Mouse (Mus musculus) neutrophil, adult 59 days (primary cell): ENCODE results near the gene Tspan5. TPM values are rescaled to one million over a fixed set of nuclear protein-coding genes. Genes with fewer than 3 reads are reported as not detected.

ENCODE experiments used
- total RNA-seq, 2 experiments: library from RNA; stranded (reverse); gene quantifications; 1 replicate in 1 of 2; 2 replicates in 1 of 2; pipeline ENCODE4 v1.2.4; 2023

Tspan5 gene
- total RNA-seq: 10 to 100 TPM; 25.6 to 26.7 TPM

GRCm38 (mm10) chr3:138741649-138742565 lies at the start of gene Tspan5:
Gene Tspan5, plus strand, starts transcription at chr3:138742195.

Other genes with a start within 250 kb of the Tspan5 start
- gene Eif4e, start 216.0 kb upstream of the Tspan5 start, total RNA-seq: 10 to 100 TPM; 48.2 to 52.3 TPM